Mouse (Mus musculus): ENCODE data around the gene Ube2g2.
"Not testable (repeated sequence)": the region's sequence is repeated elsewhere in the genome, so short reads cannot be mapped to it uniquely, and the experiment has no call there.

Ube2g2 gene

GRCm38 (mm10) chr10:77636234-77636922, 14.3 kb downstream of the Ube2g2 start:
- in situ Hi-C loops (cut with MboI), result no loop called here

GRCm38 (mm10) chr10:77638956-77639355, 16.9 kb downstream of the Ube2g2 start:
- in situ Hi-C loops (cut with MboI), result no loop called here

DNA sequence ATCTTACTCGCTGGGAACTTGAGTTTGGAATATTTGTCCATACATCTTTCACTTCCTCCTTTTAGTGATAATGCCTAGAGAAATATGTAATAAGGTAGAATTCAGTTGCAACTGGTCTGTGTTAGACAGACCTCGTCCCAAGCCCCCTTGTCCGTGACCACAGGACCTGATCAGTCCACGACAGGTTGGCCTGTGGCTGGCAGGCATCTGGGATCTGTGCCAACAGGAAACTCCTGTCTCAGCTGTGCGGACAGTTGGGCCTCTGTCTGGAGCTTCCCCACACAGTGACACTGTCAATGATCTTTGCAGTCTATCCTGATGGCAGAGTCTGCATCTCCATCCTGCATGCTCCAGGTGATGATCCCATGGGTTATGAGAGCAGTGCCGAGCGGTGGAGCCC, 21.1 kb downstream of the Ube2g2 start:
- in situ Hi-C loops (cut with MboI), result no loop called here

DNA sequence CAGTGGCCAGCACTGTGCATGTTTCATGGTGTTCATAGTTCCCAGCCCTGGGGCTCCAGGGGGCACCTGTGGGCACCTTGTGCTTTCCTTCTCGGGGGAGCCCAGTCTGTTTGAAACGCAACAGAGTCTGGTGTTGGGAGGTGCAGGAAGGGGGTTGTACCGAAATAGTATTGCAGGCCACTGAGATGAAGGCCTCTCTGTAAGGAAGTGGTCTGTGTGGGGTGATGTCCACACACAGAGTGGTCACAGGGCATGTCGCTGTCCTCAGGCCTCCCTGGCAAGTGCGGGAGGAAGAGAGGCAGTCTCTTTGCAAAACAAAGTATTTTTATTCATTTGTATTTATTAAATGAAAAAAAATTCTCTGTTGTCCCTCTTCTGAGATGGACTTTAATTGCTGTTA, 23.5 kb downstream of the Ube2g2 start:
- in situ Hi-C loops (cut with MboI), result no loop called here

GRCm38 (mm10) chr10:77647461-77647860, 25.4 kb downstream of the Ube2g2 start:
- in situ Hi-C loops (cut with MboI), result no loop called here

DNA sequence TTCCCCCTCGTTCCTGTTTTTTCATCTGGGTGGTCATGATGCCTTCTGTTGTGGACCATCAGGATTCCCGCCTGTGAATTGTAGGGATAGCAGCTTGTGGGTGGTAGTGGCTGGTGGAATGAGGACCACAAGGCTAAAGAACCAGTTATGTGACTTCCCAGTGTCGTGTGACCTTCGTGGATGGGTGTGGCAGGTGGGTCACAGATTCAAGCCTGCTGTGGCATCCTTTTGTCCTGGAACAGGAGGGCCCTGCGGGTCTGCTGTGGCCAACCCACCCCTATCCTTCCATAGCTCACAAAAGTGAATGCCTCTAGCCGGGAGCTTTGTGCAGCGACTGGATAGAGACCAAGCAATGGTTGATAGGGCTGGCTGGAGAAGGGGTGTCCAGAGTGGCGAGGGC, 25.8 kb downstream of the Ube2g2 start:
- in situ Hi-C loops (cut with MboI), result no loop called here

- in situ Hi-C loops (cut with MboI), result no loop called here
Observed at GRCm38 (mm10) chr10:77652046-77652445, 30.0 kb downstream of the Ube2g2 start.

- in situ Hi-C loops (cut with MboI), result no loop called here
Observed at GRCm38 (mm10) chr10:77658286-77658994, 36.4 kb downstream of the Ube2g2 start.

GRCm38 (mm10) chr10:77663949-77664665, 42.0 kb downstream of the Ube2g2 start:
- in situ Hi-C loops (cut with MboI), result no loop called here

- in situ Hi-C loops (cut with MboI), result no loop called here
Observed at GRCm38 (mm10) chr10:77666342-77666741, 44.3 kb downstream of the Ube2g2 start.

- in situ Hi-C loops (cut with MboI), result no loop called here
Observed at GRCm38 (mm10) chr10:77667402-77667801, 45.3 kb downstream of the Ube2g2 start.

GRCm38 (mm10) chr10:77670710-77671109, 48.6 kb downstream of the Ube2g2 start:
- in situ Hi-C loops (cut with MboI), result no loop called here

GRCm38 (mm10) chr10:77671519-77671918, 49.4 kb downstream of the Ube2g2 start:
- in situ Hi-C loops (cut with MboI), result no loop called here

DNA sequence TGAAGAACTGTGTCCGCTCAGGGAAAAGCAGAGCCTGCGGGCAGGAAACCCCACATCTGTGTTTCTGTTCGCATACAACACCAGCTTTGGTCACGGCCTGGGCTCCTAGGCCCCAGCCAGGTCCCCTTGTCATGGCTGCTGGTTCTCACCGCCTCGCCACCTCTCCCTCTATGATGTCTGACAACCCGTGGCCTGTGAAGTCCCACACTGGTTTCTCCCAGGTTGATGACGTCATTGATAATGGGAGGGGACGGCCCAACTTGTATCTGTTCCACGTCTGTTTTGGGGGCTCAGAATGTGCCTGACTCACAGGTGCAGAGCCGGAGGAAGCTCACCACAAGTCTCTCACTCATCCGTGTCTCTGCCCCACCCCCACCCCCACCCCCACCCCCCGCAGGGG, 51.7 kb downstream of the Ube2g2 start:
- in situ Hi-C loops (cut with MboI), result no loop called here

DNA sequence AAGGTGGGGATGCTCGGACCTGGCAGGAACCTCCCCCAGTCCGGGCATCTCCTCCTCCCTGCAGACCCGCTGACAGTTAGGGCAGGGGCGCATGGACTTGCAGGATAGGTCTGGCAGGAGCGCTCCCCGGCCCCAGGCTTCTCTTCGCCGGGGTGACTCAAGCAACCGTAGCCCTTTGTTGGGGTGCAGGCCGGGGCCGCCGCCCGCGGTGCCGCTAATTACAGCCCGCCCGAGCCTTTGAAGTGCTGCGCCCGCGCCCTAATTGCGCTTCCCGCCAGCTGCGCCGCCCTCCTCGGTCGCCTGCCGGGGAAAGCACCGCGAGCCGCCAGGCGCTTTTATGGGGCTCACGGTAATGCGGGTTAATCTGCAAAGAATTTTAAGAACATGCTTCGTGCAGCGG, 55.5 kb downstream of the Ube2g2 start:
- in situ Hi-C loops (cut with MboI), result no loop called here

- in situ Hi-C loops (cut with MboI), result no loop called here
Observed at GRCm38 (mm10) chr10:77682994-77683393, 60.9 kb downstream of the Ube2g2 start.

DNA sequence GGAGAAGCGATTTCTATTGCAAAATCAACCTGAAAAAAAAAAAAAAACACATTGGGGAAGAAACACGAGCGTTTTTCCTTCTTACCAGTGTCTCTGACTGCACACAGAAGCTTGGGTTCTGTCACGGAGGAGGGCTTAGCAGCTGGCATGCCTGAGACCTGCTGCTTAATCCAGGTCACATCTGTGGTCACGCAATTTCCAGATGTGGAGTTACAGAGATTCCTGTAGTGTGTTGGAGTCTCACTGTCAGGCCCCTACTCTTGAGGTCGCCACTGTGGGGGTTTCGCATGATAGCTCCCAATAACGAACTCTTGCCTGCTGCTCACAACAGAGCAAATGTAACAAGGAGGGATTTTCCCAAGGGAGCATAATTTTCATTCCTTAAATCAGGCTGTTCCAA, 62.1 kb downstream of the Ube2g2 start:
- in situ Hi-C loops (cut with MboI), result no loop called here

DNA sequence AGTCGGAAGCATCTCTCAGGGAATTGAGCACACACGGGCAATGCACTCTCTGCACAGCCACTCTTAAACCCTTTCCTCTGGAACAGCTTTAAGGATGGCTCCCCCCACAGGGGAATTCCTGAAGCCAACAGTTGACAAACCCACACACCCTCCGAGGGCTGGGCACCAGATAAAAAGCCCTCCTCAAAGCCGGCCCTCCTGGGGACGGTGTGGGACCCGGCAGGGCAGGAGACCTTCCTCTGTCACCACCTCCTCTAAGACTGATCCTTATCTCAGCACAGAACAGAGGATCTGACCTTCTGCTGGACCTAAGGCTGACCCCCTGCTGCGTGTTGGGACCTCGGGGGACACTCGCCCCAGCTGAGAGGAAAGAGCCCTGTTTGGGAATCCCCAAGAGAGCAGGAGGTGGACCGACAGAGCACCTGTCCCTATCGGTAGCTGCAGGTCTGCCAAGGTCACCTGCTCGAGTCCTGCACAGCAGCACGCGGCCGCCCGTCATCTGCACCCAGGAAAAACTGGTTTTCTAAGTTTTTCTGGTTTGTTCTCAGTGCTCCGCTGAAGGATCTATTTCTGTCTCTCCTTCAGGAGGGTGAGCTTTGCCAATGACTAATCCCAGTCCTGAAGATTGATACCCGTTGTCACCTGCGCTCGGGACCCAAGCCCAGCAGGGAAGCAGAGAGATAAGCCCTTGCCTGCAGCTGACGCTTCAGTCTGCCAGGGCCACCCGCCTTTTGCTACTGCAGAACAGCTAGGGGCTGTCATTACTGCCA, 64.0 kb downstream of the Ube2g2 start, which contains the start of gene Tspear:
TSS of gene Tspear (plus strand) at position 675 of the 770 bp plus-strand sequence.
- in situ Hi-C loops (cut with MboI), result no loop called here

- in situ Hi-C loops (cut with MboI), result no loop called here
Observed at GRCm38 (mm10) chr10:77687021-77687420, 64.9 kb downstream of the Ube2g2 start.

- in situ Hi-C loops (cut with MboI), result not testable (repeated sequence)
Observed at GRCm38 (mm10) chr10:77690356-77690807, 68.3 kb downstream of the Ube2g2 start, which contains the start of gene Gm19402. Gene Gm19402, minus strand, starts transcription at chr10:77690757.

Data from mature B cell (primary cell).